Mouse (Mus musculus) stomach, embryonic 16.5 days (tissue): ENCODE results near the gene Keap1. TPM values are rescaled to one million over a fixed set of nuclear protein-coding genes. Genes with fewer than 3 reads are reported as not detected.
"Not testable (repeated sequence)": the region's sequence is repeated elsewhere in the genome, so short reads cannot be mapped to it uniquely, and the experiment has no call there.

ENCODE experiments used
- ATAC-seq: fragments of 200-750 bp; cut with Nextera tagmentation; 2 replicates; pipeline ENCODE4 v1.8.0; 2017; ENCODE audit warnings: moderate number of reproducible peaks, moderate TSS enrichment; ENCODE audit not compliant: insufficient read depth, low FRiP score
- H3K27ac ChIP-seq: fragments of 300-500 bp; sonication (generic); 2 replicates; pipeline ENCODE4 v1.5.1; 2014; ENCODE audit warnings: low read length
- H3K27me3 ChIP-seq: fragments of 300-500 bp; sonication (generic); 2 replicates; pipeline ENCODE4 v1.6.1; 2014; ENCODE audit warnings: low read length, control low read depth, mixed read lengths; ENCODE audit not compliant: control insufficient read depth, insufficient read depth
- H3K36me3 ChIP-seq: fragments of 300-500 bp; sonication (generic); 2 replicates; pipeline ENCODE4 v1.6.1; 2014; ENCODE audit warnings: low read length; ENCODE audit not compliant: control insufficient read depth, insufficient read depth
- H3K4me1 ChIP-seq: fragments of 300-500 bp; sonication (generic); 2 replicates; pipeline ENCODE4 v1.6.1; 2014; ENCODE audit warnings: low read length, control low read depth, mixed read lengths; ENCODE audit not compliant: control insufficient read depth, insufficient read depth
- H3K4me2 ChIP-seq: fragments of 300-500 bp; sonication (generic); 2 replicates; pipeline ENCODE4 v1.6.1; 2014; ENCODE audit warnings: low read depth, low read length, mixed read lengths
- H3K4me3 ChIP-seq: fragments of 300-500 bp; sonication (generic); replicated peaks from 2 replicates; pipeline ENCODE4 v1.5.1; 2014; ENCODE audit warnings: mild to moderate bottlenecking, low read length
- H3K9ac ChIP-seq: fragments of 300-500 bp; sonication (generic); 2 replicates; pipeline ENCODE4 v1.6.1; 2014; ENCODE audit warnings: low read length
- H3K9me3 ChIP-seq: fragments of 300-500 bp; sonication (generic); replicated peaks from 2 replicates; pipeline ENCODE4 v1.6.1; 2016; ENCODE audit warnings: low read length, control low read depth; ENCODE audit not compliant: control insufficient read depth
- WGBS: fragments of 180-500 bp; shearing (Covaris S2); extraction: QIAGEN DNeasy Blood & Tissue Kit; methylation state at CpG from one replicate; pipeline ENCODE4 v1.1.7; 2014; 5-methylcytosine and 5-hydroxymethylcytosine counted together
- polyA plus RNA-seq: library from polyadenylated mRNA; unstranded; fragments of >200 nt; fragmentation: Nextera tagmentation; extraction: Ambion mirVana; gene quantifications from 2 replicates; pipeline ENCODE4 v1.2.1, GENCODE M21; 2015

Keap1 gene
- polyA plus RNA-seq, 1 experiment from 2014 or later, result 52.5 TPM

- 86% methylated on average over 12 of the region's 12 CpGs for WGBS
- Histone ChIP-seq H3K27ac (no peak overlapping the region), H3K36me3 (peaks cover 46% of the 10 kb centered on the region), H3K4me3 (no peak overlapping the region), H3K4me1 (no peaks in the 10 kb centered on the region), H3K9ac (no peak overlapping the region), H3K9me3 (no peaks in the 10 kb centered on the region), H3K27me3 (no peaks in the 10 kb centered on the region), H3K4me2 (no peak overlapping the region)
- ATAC-seq, result no peak
These were observed 36.6 kb upstream of the Keap1 start for GRCm38 (mm10) chr9:21275727-21276126.

- 79% methylated on average over 7 of the region's 7 CpGs for WGBS
- H3K27ac ChIP-seq, result no peak overlapping the region
- no peaks in the 10 kb centered on the region for H3K9me3 ChIP-seq
- H3K36me3 ChIP-seq, result peaks cover 49% of the 10 kb centered on the region
- no peaks in the 10 kb centered on the region for H3K27me3 ChIP-seq
- H3K4me2 ChIP-seq, result no peak overlapping the region
- no peaks in the 10 kb centered on the region for H3K4me1 ChIP-seq
- ATAC-seq, result no peak
- no peak overlapping the region for H3K9ac ChIP-seq
- no peak overlapping the region for H3K4me3 ChIP-seq
These were observed 36.0 kb upstream of the Keap1 start for GRCm38 (mm10) chr9:21275013-21275710.

- no peak overlapping the region for H3K4me3 ChIP-seq
- H3K36me3 ChIP-seq, result peaks cover 49% of the 10 kb centered on the region
- no peak overlapping the region for H3K9ac ChIP-seq
- H3K9me3 ChIP-seq, result no peaks in the 10 kb centered on the region
- no peak overlapping the region for H3K27ac ChIP-seq
- 90% methylated on average over 3 of the region's 3 CpGs for WGBS
- no peaks in the 10 kb centered on the region for H3K27me3 ChIP-seq
- H3K4me2 ChIP-seq, result no peak overlapping the region
- no peaks in the 10 kb centered on the region for H3K4me1 ChIP-seq
- ATAC-seq, result no peak
These were observed 35.2 kb upstream of the Keap1 start for GRCm38 (mm10) chr9:21274336-21274735.

GRCm38 (mm10) chr9:21273520-21274228 lies 34.5 kb upstream of the Keap1 start:
- H3K27me3 ChIP-seq, result no peaks in the 10 kb centered on the region
- no peak for ATAC-seq
- H3K4me1 ChIP-seq, result no peaks in the 10 kb centered on the region
- peaks cover 54% of the 10 kb centered on the region for H3K36me3 ChIP-seq
- 80% methylated on average over 7 of the region's 7 CpGs for WGBS
- no peak overlapping the region for H3K4me3 ChIP-seq
- H3K4me2 ChIP-seq, result no peak overlapping the region
- H3K27ac ChIP-seq, result no peak overlapping the region
- no peak overlapping the region for H3K9ac ChIP-seq
- no peaks in the 10 kb centered on the region for H3K9me3 ChIP-seq

GRCm38 (mm10) chr9:21273094-21273493 lies 33.9 kb upstream of the Keap1 start:
- H3K4me3 ChIP-seq, result no peak overlapping the region
- H3K27ac ChIP-seq, result no peak overlapping the region
- peaks cover 53% of the 10 kb centered on the region for H3K36me3 ChIP-seq
- no peaks in the 10 kb centered on the region for H3K4me1 ChIP-seq
- WGBS, result 80% methylated on average over 8 of the region's 8 CpGs
- no peak overlapping the region for H3K4me2 ChIP-seq
- no peak overlapping the region for H3K9ac ChIP-seq
- no peaks in the 10 kb centered on the region for H3K9me3 ChIP-seq
- no peak for ATAC-seq
- no peaks in the 10 kb centered on the region for H3K27me3 ChIP-seq

- H3K4me1 ChIP-seq, result no peaks in the 10 kb centered on the region
- H3K36me3 ChIP-seq, result peaks cover 46% of the 10 kb centered on the region
- no peak overlapping the region for H3K4me3 ChIP-seq
- WGBS, result 91% methylated on average over 9 of the region's 9 CpGs
- H3K9me3 ChIP-seq, result no peaks in the 10 kb centered on the region
- no peak overlapping the region for H3K9ac ChIP-seq
- H3K27ac ChIP-seq, result no peak overlapping the region
- H3K4me2 ChIP-seq, result no peak overlapping the region
- ATAC-seq, result no peak
- H3K27me3 ChIP-seq, result no peaks in the 10 kb centered on the region
These were observed 33.2 kb upstream of the Keap1 start for GRCm38 (mm10) chr9:21272391-21272790.

GRCm38 (mm10) chr9:21269590-21269989 lies 30.4 kb upstream of the Keap1 start:
- H3K9ac ChIP-seq, H3K27me3 ChIP-seq, H3K4me3 ChIP-seq, H3K9me3 ChIP-seq, ATAC-seq, H3K27ac ChIP-seq, H3K4me2 ChIP-seq: not testable (repeated sequence)
- Histone ChIP-seq H3K36me3 (peaks cover 34% of the 10 kb centered on the region), H3K4me1 (peaks cover 15% of the 10 kb centered on the region)
- WGBS, result 75% methylated on average over 5 of the region's 5 CpGs

GRCm38 (mm10) chr9:21268305-21268704 lies 29.1 kb upstream of the Keap1 start:
- no peak overlapping the region for H3K4me2 ChIP-seq

GRCm38 (mm10) chr9:21266889-21267288 lies 27.7 kb upstream of the Keap1 start:
- 90% methylated on average over 5 of the region's 5 CpGs for WGBS
- ATAC-seq, result no peak
- H3K4me3 ChIP-seq, result 0 out of 2 replicates have a peak overlapping the region, but pooled peaks have one; percentile 77
- no peaks in the 10 kb centered on the region for H3K27me3 ChIP-seq
- no peak overlapping the region for H3K27ac ChIP-seq
- peaks cover 20% of the 10 kb centered on the region for H3K36me3 ChIP-seq
- peaks cover 19% of the 10 kb centered on the region for H3K4me1 ChIP-seq
- H3K9me3 ChIP-seq, result no peaks in the 10 kb centered on the region
- H3K4me2 ChIP-seq, result 0 out of 2 replicates have a peak overlapping the region, but pooled peaks have one; percentile 57
- 0 out of 2 replicates have a peak overlapping the region, but pooled peaks have one; percentile 8 for H3K9ac ChIP-seq

More at GRCm38 (mm10) chr9:21268305-21268704, 29.1 kb upstream of the Keap1 start:
- ATAC-seq, result no peak
- Histone ChIP-seq H3K9me3 (no peaks in the 10 kb centered on the region), H3K36me3 (peaks cover 28% of the 10 kb centered on the region), H3K27me3 (no peaks in the 10 kb centered on the region), H3K9ac (no peak overlapping the region), H3K4me3 (no peak overlapping the region), H3K27ac (no peak overlapping the region), H3K4me1 (peaks cover 19% of the 10 kb centered on the region)
- 94% methylated on average over 16 of the region's 16 CpGs for WGBS
